Mouse (Mus musculus) ES-Bruce4 (cell line): ENCODE measurements around the gene Acadvl.
A peak's percentile ranks its signal among the peaks of the same experiment; 100 is the strongest.

Experiments
- CTCF ChIP-seq: IDR thresholded peaks from one replicate; pipeline ENCODE4 v1.8.1; 2011; ENCODE audit warnings: low read depth, low read length
- POLR2A ChIP-seq: IDR thresholded peaks from one replicate; pipeline ENCODE4 v1.8.1; 2011; ENCODE audit warnings: low read length; ENCODE audit not compliant: insufficient read depth

- TF ChIP-seq CTCF (peak; percentile 69), POLR2A (no peak)
These were observed 9.7 kb downstream of the Acadvl start for GRCm38 (mm10) chr11:70005521-70005920.
